Mouse (Mus musculus) left cerebral cortex, postnatal 36 days (tissue): ENCODE results near the gene Ccdc113. TPM values are rescaled to one million over a fixed set of nuclear protein-coding genes. Genes with fewer than 3 reads are reported as not detected.

Source experiments
- DNase-seq, 2 experiments: peaks; one replicate each; pipeline ENCODE4 v3.0.0; 2021 to 2022; ENCODE audit warnings: low spot score in 2 of 2, mixed read lengths in 1 of 2
- intact Hi-C: fragments of 180-260 bp; cut with DNase I; formaldehyde crosslinking; loops from one replicate; pipeline ENCODE4 v1.15.1; 2025
- total RNA-seq, 2 experiments: library from RNA; stranded (reverse); gene quantifications; 2 replicates each; pipeline ENCODE4 v1.2.3; 2021

Ccdc113 gene
- 1 to 10 TPM; 1.3 to 3.0 TPM for total RNA-seq

DNA sequence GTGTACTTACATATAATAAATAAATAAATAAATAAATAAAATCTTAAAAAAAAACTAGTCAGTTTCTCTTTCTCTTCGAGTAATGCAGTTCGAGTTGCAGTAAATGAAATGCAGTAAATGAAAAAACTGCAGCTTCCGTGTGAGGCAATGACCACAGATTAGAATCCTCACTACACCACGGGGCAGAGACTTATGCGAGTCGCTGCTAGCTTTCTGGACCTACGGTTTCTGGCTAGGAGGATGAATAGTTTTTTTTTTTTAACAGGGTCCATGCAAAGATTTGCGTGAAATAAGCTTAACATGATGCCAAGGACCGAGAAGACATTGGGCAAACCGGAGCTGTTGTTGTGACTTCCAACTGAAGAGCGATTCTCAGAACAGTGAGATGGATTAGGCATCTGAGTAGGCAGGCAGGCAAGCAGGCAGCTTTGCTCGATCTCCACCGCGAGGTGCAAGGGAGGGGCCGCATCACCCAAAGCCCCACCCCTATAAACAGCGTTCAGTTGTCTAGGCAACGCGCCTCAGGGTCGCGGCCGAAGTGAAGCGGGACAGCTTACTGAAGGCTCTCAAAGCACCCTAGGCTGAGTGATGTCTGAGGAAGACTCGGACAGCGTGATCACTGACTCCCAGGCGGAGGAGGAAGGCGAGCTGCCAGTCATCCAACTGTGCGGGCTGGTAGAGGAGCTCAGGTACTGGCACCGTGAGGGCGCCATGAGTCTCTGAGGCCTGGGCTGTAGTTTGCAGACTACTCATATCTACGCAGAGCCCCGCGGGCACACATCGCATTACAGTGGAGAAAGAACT lies at the start of gene Ccdc113:
Gene Ccdc113 (plus strand): TSS at position 502 of the 804 bp plus-strand sequence.
- peak; percentile 63 to 66 for DNase-seq
- intact Hi-C loops: loop anchor here (5.0 kb wide), 1 partner anchor 46 kb away; no protein-coding TSS in a partner anchor

DNA sequence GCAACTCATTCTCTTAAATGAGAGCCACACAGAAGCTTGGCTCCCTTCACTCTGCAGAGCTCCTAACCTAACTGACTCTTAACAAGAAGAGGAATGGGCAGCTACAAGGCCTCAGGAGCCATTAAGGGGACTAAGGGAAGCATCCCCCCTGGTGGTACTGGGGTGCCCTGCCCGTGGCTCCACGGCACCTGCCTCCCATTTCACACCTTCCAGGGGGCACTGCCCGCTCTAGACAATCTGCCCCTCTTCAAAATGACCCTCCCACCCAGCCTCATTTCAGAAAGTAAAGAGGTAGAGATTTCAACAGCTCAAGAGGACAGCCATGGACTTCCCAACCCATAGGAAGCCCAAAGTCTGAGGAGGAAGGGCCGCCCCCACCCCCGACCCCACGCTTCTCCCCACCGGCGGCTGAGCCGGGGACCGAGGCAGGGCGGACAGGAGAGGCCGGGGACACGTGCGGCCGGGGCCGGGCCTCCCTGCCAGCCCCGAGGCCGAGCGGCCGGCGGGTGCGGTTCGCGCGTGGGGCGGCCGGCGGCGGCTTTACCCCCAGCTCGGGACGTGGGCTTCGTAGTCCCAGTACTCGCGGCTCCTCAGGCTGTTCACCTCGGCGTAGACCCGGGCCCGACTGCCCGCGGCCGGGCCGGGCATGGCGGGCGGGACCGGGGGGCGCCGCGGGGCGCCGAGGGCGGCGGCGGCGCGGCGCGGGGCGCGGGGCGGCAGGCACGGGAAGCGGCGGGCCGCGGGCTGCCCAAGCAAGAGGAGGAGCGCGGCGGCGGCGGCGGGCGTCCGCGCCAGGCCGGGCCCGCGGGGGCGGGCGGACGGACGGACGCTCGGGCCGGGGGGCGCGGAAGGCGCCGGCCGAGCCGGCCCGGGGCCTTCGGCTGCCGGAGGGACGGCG lies 45.8 kb upstream of the Ccdc113 start:
- DNase-seq: no peak
- intact Hi-C loops: loop anchor here (5.0 to 10.0 kb wide), 3 partner anchors 44 to 257 kb away; partner anchors contain the start of gene Ccdc113

DNA sequence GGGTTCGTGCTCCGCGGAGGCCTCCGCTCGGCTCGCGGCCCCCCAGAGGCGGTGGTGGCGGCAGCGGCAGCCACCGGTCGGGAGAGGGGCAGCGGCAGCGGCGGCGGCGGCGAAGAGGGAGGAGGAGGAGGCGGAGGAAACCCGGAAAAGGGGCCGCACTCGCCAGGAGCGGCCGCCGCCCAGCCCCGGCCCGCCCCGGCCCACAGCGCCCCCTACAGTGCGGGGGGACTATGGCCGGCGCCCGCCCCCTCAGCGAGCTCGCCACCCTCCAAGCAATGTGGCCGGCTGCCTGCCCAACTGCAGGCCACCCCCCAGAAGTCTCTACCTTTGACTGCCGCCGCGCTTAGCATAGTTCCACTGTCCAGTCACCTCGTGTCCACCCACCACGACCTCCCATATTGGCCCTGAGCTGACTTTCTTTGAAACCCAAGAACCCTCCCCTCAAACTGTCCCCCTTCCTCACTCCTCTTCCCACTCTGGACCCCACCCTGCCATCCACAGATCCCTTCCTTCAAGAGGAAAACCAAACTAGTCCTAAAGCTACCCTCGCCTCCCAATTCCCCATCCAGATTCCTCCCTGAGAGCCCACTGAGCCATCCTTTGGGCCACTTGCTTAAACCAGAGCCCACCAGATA lies 45.1 kb upstream of the Ccdc113 start:
- intact Hi-C loops: loop anchor here (5.0 to 10.0 kb wide), 3 partner anchors 43 to 256 kb away; partner anchors contain the start of gene Ccdc113
- DNase-seq: peak; percentile 80 to 90

DNA sequence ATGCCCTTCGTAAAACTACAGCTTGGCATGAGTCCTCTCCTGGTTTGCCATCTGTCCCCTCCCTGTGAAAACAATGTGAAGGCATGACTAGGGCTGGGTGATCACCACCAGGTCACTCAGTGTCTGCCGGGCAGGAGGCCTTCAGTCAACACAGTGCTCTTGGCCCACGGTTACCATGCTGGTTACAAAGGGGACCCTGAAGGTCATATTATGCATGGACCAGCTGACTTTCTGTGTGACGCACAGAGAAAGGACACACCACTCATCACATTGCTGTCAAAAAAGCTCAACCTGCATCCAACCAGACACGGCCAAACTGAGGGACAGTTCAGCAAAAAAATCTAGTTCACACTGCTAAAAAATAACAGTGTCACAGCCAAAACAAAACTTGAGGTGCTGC lies 43.9 kb upstream of the Ccdc113 start, which contains the start of gene Csnk2a2:
Gene Csnk2a2 (minus strand): TSS at position 34 of the 400 bp plus-strand sequence.
- no peak for DNase-seq
- intact Hi-C loops: no loop called here

DNA sequence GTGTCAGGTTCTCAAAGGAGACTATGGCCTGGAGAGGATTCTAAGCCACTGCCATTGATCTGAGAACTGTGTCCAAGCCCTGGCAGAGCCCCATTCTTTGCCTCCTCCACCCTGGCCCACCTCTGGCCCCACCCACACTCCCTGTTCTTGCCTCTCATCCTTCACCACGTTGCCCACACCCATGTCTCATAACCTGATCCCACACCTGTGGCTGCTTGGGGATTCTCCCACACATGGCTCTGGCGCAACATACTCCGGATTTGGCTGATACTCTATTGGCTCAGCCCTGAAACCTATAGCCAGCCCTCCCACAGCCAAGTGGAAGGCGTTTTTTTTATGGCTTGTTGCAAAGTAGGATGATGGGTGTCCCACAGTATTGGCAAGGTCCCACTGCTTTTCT lies 41.8 kb upstream of the Ccdc113 start:
- DNase-seq: peak in 1 of 2 experiments; percentile 14
- intact Hi-C loops: no loop called here

DNA sequence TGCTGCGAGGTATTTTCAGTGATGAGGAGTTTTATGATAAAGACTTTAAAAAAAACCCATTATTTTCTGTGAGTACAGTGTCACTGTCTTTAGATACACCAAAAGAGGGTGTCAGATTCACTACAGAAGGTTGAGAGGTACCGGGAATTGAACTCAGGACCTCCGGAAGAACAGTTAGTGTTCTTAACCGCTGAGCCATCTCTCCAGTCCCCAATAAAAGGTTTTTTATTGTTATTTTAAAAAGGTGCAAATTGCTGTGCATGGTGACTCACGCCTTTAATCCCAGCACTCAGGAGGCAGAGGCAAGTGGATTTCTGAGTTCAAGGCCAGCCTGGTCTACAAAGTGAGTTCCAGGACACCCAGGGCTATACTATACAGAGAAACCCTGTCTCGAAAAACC lies 38.4 kb upstream of the Ccdc113 start:
- intact Hi-C loops: no loop called here
- no peak for DNase-seq

DNA sequence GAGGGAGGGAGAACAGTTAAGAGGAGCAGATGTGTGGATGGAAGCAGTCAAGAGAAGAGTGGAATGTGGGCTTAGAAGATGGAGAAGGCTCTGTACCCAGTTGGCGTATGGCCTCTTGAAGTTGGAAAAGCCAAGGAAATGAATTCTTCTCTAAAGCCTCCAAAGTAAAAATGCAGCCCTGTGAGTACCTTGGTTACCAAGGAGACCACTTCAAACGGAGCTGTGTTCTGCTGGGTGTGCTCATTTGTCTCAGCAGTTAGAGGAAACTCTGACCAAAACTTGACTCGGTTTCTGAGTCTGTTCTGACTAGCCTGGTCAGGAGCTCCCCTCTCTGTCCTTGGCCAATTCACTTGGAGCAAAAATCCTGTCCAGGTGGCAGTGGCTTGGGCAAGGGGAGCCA lies 37.5 kb upstream of the Ccdc113 start:
- intact Hi-C loops: no loop called here
- DNase-seq: no peak

DNA sequence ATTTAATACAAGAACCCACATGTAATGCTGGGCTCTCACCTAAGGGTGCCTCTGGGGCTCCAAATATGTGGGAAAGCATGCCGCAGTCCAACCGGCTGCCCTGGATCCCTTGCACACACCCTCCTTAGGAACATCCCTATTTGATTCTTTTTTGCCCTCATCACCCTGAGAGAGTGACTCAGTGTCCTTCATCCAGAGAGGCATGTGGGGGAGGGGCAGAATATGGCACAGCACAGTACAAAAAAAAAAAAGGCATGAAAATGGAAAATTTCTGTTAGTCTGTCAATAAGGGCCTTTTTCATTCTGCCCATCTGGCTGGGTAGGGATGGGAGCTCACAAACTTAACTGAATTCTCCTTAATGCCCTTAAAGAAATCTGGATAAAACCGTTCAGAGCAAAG lies 36.1 kb upstream of the Ccdc113 start:
- no peak for DNase-seq
- intact Hi-C loops: no loop called here

DNA sequence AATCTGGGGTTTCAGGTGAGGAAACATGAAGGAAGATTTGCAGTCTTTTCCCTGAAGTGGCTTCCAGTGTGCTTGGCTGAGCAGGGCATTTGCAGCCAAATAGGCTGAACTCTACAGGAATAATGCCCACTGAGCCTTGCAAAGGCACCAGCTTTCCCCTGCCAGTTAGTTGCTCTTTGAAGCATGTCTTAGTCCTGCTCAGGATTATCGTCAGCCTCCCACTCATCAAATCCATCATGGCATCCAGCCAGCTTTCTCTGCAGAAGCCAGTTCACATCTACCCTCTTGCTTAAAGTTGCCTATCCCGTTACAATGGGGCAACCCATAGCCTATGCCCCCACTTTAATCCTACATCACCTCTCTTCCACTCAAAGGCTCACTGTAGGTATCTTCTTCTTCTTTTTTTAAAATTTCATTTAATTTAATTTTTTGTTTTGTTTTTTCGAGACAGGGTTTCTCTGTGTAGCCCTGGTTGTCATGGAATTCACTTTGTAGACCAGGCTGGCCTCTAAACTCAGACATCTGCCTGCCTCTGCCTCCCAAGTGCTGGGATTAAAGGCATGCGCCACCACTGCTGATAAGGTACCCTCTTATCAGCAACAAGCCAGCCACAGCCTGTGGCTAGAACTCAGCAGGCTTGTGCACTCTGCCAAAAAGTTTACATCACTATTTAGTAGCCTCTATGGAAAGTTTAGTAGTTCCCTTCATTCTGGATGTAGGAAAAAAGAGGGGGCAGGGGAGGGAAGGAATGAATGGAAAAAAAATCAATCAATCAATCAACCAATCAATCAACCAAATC lies 34.4 kb upstream of the Ccdc113 start:
- DNase-seq: no peak
- intact Hi-C loops: loop anchor here (10.0 kb wide), 1 partner anchor 85 kb away; no protein-coding TSS in a partner anchor

DNA sequence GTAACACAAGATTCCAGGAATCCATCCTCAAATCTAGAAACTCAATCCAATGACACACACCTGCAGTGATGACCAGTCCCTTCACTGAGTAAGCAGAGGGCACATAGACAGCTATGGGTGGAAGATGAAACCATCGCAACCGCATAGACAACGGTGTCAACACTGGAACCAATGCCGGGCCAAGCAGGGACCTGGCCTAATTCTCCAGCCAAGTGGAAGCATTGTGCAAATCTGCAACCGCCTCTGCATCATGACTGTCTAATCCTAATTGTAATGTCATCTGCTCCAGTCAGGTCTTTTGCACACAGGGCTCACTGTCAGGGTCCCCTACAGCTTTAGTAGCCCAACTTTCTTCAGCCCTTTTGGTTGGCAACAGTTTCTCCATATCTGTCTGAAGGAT lies 33.4 kb upstream of the Ccdc113 start:
- no peak for DNase-seq
- intact Hi-C loops: loop anchor here (10.0 kb wide), 1 partner anchor 84 kb away; no protein-coding TSS in a partner anchor

DNA sequence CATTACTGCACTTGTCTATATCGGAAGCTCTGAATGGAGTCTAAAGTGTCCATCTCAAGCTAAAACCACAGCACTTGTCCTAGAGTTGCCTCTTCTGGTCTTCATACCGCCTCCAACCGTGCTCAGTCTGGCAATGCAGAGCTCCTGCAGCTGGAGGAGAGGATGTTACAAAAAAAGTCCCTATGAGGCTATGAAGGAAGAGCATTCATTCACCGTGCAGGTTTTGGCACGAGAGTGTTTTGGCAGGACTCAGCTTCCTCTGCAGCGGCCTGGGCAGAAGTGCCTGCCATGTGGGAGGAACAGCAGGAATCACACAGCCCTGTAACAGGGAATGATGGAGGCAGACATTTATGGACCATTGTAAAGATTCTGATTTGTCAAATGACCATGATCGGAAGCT lies 31.5 kb upstream of the Ccdc113 start:
- peak; percentile 23 to 28 for DNase-seq
- intact Hi-C loops: loop anchor here (10.0 kb wide), 1 partner anchor 82 kb away; no protein-coding TSS in a partner anchor

DNA sequence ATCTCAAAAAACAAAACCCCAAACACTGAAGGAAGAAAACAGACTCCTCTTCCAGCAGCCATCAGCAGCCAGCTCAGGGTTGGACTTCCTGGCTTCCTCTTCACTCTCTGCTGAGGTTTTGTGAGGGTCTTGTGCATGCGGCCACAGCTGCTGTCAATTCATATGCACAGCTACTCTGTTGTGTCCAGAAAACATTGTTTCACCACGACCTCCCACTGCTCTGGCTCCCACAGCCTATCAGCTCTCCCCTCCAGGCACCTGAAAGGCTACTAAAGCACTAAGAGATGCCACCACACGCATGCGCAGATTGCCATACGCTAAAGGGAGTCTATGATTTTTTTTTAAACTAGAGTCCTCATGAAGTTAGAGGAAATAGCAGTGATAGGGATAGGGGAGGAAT lies 29.1 kb upstream of the Ccdc113 start:
- intact Hi-C loops: loop anchor here (10.0 kb wide), 1 partner anchor 80 kb away; no protein-coding TSS in a partner anchor

DNA sequence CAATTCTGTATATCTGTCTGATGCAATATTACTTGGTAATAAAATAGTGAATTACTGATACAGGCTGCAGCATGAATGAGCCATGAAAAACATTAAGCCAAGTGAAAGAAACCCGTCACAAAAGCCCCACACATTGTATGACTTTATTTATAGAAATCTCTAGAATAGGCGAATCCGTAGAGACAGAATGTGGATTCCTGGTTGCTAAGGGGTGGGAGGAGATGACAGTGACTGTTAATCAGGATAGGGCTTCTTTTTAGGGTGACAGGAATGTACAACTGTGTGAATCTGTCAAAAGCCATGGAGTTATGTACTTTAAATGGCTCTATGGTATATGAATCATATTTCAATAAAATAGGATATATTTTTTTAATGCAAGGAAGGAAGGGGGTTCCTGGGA lies 28.3 kb upstream of the Ccdc113 start:
- no peak for DNase-seq
- intact Hi-C loops: loop anchor here (10.0 kb wide), 1 partner anchor 79 kb away; no protein-coding TSS in a partner anchor

More for the DNA sequence above, 29.1 kb upstream of the Ccdc113 start:
- no peak for DNase-seq

DNA sequence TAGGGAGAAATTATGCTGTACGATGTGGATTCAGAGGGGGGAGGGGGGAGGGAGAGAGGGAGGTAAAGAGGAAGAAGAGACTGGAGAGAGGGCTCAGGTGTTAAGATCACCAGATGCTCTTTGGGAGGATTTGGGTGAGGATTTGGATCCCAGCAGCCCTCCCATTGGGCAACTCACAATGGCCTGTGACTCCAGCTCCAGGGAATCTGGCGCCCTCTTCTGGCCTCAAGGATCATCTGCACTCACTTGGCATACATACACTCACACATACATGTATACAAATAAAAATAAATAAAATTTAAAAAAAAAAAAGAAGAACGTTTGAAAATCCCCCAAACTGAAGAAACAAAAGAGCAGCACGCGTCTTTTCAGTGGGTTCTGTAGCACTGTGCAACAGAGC lies 27.6 kb upstream of the Ccdc113 start:
- no peak for DNase-seq
- intact Hi-C loops: loop anchor here (10.0 kb wide), 1 partner anchor 79 kb away; no protein-coding TSS in a partner anchor

DNA sequence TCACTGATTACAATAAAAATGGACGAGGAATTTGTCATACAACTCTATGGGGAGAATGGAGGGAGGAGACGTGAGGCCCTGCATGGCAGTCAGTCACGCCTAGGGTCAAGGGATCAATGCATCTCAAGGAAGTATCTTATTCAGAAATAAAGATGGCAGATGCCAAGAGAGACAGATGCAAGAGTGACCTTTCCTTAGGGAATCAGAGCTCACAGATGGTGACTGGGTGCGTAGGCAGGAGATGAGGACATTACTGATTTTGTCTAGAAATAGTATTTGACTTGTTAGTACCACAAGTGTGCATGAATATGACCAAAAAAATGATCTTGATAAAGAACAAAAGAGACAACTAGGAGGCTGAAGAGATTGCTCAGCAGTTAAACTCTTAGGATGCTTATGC lies 21.6 kb upstream of the Ccdc113 start:
- intact Hi-C loops: no loop called here
- no peak for DNase-seq

DNA sequence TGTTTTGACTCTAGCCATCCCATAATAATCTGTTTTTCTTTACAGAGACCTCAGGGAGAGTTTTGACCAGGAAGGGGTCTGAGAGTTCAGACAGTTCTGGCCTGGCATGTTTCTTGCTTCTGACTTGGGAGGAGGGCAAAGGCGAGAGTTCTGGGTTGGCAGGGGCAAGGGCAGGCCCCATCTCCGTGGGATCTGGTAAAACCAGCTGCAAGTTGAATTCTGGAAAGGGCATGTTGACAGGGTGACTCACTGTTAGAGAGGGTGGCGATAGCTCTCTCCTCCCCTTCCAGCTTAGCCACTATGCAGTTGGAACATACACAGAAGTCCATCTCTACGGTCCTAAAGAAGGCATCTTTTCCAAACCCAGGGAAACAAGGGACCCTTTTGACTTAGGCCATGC lies 20.7 kb upstream of the Ccdc113 start:
- intact Hi-C loops: no loop called here
- DNase-seq: no peak

DNA sequence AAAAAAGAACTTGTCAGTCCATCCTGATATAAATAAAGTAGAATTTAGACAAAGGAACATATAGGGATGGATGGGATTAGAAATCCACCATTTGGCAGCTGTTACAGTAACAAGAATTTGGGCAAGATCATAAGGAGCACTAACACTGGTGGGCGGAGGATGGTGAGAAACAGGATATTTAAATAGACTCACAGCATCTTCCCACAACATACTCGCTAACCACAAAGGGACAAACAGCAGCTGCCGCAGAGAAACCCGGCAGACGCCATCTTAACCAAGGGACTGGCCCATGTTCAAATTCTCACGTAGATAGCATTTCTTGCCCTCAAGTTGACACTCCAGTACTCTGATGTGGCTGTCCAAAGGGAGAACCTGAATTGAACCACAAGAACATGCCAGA lies 17.0 kb upstream of the Ccdc113 start:
- intact Hi-C loops: no loop called here
- DNase-seq: peak in 1 of 2 experiments; percentile 34

DNA sequence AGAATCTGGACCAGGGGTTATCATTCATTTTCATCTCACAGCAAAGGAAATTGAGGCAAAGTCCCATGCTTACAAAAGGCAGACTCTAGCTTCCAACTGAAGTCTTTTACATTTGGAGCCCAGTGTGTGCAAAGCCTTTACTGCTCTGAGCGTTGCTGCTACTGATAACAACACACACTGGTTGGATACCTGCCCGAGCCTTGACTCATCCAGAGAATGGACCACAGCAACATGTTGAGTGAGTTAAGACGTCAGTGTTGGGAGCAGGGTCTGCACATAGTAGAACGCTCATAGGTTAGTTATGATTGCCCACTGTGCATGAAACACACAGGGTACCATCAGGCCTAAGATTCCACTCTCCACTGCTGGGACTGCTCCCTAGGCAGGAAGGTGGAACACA lies 9.9 kb upstream of the Ccdc113 start:
- DNase-seq: no peak
- intact Hi-C loops: no loop called here

DNA sequence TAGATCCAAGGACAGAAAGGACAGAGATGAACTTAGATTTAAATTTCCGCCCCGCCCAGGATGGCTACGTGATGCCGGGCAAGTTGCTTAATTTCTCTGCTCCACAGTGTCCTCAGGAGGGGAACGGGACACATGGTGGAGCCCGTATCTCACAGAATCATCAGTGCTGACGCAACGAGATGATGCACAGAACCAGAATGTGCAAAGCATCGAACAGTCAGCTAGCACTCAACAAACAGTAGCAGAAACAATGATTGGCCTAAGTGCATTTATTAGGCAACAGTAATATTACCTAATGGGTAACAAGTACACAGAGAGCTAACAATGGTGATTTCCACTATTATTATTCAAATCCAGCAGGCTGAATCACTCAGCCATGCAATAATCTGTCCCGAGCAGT lies 5.7 kb upstream of the Ccdc113 start:
- DNase-seq: no peak
- intact Hi-C loops: no loop called here
